Mouse (Mus musculus): ENCODE data around the gene Cdcp2.

- TF ChIP-seq POLR2A (IDR thresholded peaks at IDR 0.05; ENCODE audit: borderline replicate concordance, insufficient read depth, low read length) = no peak
- no peak for TF ChIP-seq CTCF (IDR thresholded peaks at IDR 0.05; ENCODE audit: borderline replicate concordance, insufficient read depth, low read depth, low read length)
Measured at GRCm38 (mm10) chr4:107136531-107136930, 39.8 kb downstream of the Cdcp2 start.
